Mouse (Mus musculus) olfactory bulb, adult 2 months (tissue): ENCODE results near the gene Tbc1d10b.

ENCODE experiments used
- CTCF ChIP-seq: fragments of 200-500 bp; IDR thresholded peaks from 2 replicates; pipeline ENCODE4 v1.5.1; 2012; ENCODE audit warnings: low read depth, mild to moderate bottlenecking, low read length, moderate library complexity; ENCODE audit not compliant: insufficient read depth
- POLR2A ChIP-seq: fragments of 200-500 bp; IDR thresholded peaks from 2 replicates; pipeline ENCODE4 v1.6.1; 2012; ENCODE audit warnings: mild to moderate bottlenecking, low read depth, low read length, moderate library complexity; ENCODE audit not compliant: insufficient read depth

- no peak for TF ChIP-seq POLR2A
- TF ChIP-seq CTCF = no peak
These were observed 46.7 kb upstream of the Tbc1d10b start for GRCm38 (mm10) chr7:127255008-127255407.
